Mouse (Mus musculus) B cell, adult 2 months (primary cell): ENCODE measurements at regions not wholly inside any gene's neighbourhood (a gene's known extent, or its start where the extent isn't known, plus 50 kb on each side); places are given as distances from the start of the nearest gene placed in this dataset.
"Not testable (repeated sequence)": the region's sequence is repeated elsewhere in the genome, so short reads cannot be mapped to it uniquely, and the experiment has no call there.

Experiments
- DNase-seq, 2 experiments: peaks; one replicate each; pipeline ENCODE4 v3.0.0; 2022

- DNase-seq: no peak
Observed at GRCm38 (mm10) chr8:96174996-96175395, 286.6 kb upstream of the Got2 start.

- DNase-seq: no peak
Observed at GRCm38 (mm10) chr8:96164933-96165332, 276.6 kb upstream of the Got2 start.

GRCm38 (mm10) chr8:96159899-96160298 lies 271.6 kb upstream of the Got2 start:
- DNase-seq: no peak

GRCm38 (mm10) chr8:96152496-96153250 lies 264.3 kb upstream of the Got2 start:
- peak; percentile 3 to 12 for DNase-seq

GRCm38 (mm10) chr8:96152056-96152455 lies 263.7 kb upstream of the Got2 start:
- no peak for DNase-seq

- no peak for DNase-seq
Observed at GRCm38 (mm10) chr8:96151065-96151472, 262.7 kb upstream of the Got2 start.

GRCm38 (mm10) chr8:96132183-96132582 lies 243.8 kb upstream of the Got2 start:
- DNase-seq: no peak

- no peak for DNase-seq
Observed at GRCm38 (mm10) chr8:96128329-96128728, 240.0 kb upstream of the Got2 start.

GRCm38 (mm10) chr8:96100817-96101216 lies 212.5 kb upstream of the Got2 start:
- no peak for DNase-seq

- DNase-seq: no peak
Observed at GRCm38 (mm10) chr8:96092931-96093330, 204.6 kb upstream of the Got2 start.

GRCm38 (mm10) chr8:96090231-96090630 lies 201.9 kb upstream of the Got2 start:
- no peak for DNase-seq

- no peak for DNase-seq
Observed at GRCm38 (mm10) chr8:96068306-96068705, 180.0 kb upstream of the Got2 start.

- DNase-seq: no peak
Observed at GRCm38 (mm10) chr8:96047686-96048085, 159.3 kb upstream of the Got2 start.

GRCm38 (mm10) chr8:96042335-96042734 lies 154.0 kb upstream of the Got2 start:
- DNase-seq: no peak

- no peak for DNase-seq
Observed at GRCm38 (mm10) chr8:96040216-96040615, 151.9 kb upstream of the Got2 start.

- DNase-seq: not testable (repeated sequence)
Observed at GRCm38 (mm10) chr8:96018742-96019141, 130.4 kb upstream of the Got2 start.

- DNase-seq: no peak
Observed at GRCm38 (mm10) chr8:96012002-96012401, 123.7 kb upstream of the Got2 start.

- no peak for DNase-seq
Observed at GRCm38 (mm10) chr8:95991826-95992463, 103.6 kb upstream of the Got2 start.

- DNase-seq: no peak
Observed at GRCm38 (mm10) chr8:95988616-95989380, 100.5 kb upstream of the Got2 start.

GRCm38 (mm10) chr8:95987011-95987440 lies 98.7 kb upstream of the Got2 start:
- DNase-seq: no peak

- no peak for DNase-seq
Observed at GRCm38 (mm10) chr8:95986410-95986809, 98.1 kb upstream of the Got2 start.

GRCm38 (mm10) chr8:95983690-95984089 lies 95.3 kb upstream of the Got2 start:
- no peak for DNase-seq

- DNase-seq: no peak
Observed at GRCm38 (mm10) chr8:95980405-95980804, 92.1 kb upstream of the Got2 start.

GRCm38 (mm10) chr8:95979223-95979622 lies 90.9 kb upstream of the Got2 start:
- no peak for DNase-seq
